Mouse (Mus musculus): Measurements from ENCODE around the gene Cd68.

Cd68 gene

GRCm38 (mm10) chr11:69666665-69667005 lies 682 bp upstream of the Cd68 start:
- DNase-seq (ENCODE audit: low read depth): no peak

GRCm38 (mm10) chr11:69665457-69665960 lies 444 bp downstream of the Cd68 start:
- peak; percentile 29 for DNase-seq (ENCODE audit: low read depth)

DNA sequence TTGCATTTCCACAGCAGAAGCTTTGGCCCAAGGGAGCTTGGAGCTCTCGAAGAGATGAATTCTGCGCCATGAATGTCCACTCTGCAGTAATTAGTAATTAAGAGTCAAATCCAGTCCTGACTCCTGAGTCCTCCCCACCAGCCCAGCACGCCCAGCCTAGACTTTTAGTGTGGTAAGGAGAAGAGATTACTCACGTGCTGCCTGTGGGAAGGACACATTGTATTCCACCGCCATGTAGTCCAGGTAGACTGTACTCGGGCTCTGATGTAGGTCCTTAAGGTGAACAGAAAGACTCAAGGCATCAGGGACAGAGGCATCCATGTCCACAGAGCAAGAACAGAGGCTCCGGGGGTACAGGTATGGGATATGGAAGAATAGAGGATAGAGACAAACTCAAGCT lies 1.1 kb downstream of the Cd68 start:
- DNase-seq (ENCODE audit: low read depth): no peak

GRCm38 (mm10) chr11:69663795-69664194 lies 2.2 kb downstream of the Cd68 start:
- peak; percentile 16 for DNase-seq (ENCODE audit: low read depth)

DNA sequence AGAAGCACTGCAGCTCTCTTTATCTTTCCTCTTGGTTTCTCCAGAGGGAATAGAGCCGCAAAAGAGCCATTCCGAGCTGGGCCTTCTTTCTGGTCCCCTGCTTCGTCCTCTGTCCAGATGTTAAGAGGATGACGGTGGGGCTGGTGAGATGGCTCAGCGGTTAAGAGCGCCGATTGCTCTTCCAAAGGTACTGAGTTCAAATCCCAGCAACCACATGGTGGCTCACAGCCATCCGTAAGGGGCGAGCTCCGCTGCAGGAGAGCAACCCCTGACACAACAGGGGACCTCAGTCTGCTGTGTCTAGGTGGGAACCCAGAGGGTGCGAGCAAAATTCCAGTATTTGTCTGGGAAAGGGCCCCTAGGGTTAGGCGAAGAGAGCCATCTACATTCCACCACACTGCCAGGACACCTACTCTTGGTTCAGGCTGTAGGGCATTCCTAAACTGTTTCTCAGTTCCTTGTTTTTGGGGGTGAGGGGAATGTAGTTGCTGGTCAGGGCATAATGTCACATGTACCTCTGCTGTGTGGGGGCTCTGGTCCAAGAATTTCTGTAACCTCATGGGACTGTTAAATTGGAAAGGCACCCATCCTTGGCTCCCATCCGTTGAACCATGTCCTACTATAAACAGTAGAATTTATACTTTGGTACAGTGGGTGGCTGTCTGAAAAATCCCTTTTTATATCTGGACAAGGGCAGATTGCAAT lies 2.8 kb downstream of the Cd68 start:
- DNase-seq (ENCODE audit: low read depth): peak; percentile 21

- DNase-seq (ENCODE audit: low read depth): peak; percentile 98
Observed at GRCm38 (mm10) chr11:69662213-69662966, 3.6 kb downstream of the Cd68 start, which contains the start of gene Mpdu1. Mpdu1 (minus strand) TSS chr11:69662642.

DNA sequence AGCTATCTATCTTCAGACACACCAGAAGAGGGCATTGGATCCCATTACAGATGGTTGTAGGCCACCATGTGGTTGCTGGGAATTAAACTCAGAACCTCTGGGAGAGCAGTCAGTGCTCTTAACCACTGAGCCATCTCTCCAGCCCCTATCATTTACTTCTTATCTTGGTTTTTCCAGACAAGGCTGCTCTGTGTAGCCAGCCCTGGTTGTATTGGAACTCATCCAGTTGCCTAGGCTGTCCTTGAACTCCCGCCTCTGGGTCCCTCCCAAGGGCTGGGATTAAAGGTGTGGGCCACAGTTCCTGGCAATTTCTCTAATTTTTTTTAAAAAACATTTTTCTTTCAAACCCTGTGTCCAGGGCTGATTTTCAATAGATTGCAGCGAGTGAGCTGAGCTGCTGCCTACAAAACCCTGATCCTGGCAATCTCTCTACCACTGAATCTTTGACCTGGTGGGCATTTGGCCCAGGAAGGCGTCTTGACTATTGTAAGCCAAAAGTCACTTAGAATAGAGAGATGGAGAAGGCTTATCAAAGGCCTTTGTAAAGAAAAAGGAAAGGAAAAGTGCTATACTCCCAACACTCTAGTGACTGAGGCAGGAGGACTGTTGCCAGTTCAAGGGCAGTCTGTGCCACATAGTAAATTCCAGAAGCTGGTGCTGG lies 4.6 kb downstream of the Cd68 start:
- no peak for DNase-seq (ENCODE audit: low read depth)

- no peak for DNase-seq (ENCODE audit: low read depth)
Observed at GRCm38 (mm10) chr11:69657462-69657881, 8.5 kb downstream of the Cd68 start.

GRCm38 (mm10) chr11:69656617-69657461 lies 9.1 kb downstream of the Cd68 start:
- DNase-seq (ENCODE audit: low read depth): peak; percentile 83

- no peak for DNase-seq (ENCODE audit: low read depth)
Observed at GRCm38 (mm10) chr11:69656065-69656455, 9.9 kb downstream of the Cd68 start.

GRCm38 (mm10) chr11:69655264-69656064 lies 10.5 kb downstream of the Cd68 start, which contains the start of gene Sox15:
Sox15 (plus strand) TSS chr11:69655314.
- peak; percentile 51 for DNase-seq (ENCODE audit: low read depth)

GRCm38 (mm10) chr11:69654760-69655159 lies 11.2 kb downstream of the Cd68 start:
- no peak for DNase-seq (ENCODE audit: low read depth)

GRCm38 (mm10) chr11:69653399-69653798 lies 12.6 kb downstream of the Cd68 start:
- DNase-seq (ENCODE audit: low read depth): no peak

- no peak for DNase-seq (ENCODE audit: low read depth)
Observed at GRCm38 (mm10) chr11:69645860-69646259, 20.1 kb downstream of the Cd68 start.

DNA sequence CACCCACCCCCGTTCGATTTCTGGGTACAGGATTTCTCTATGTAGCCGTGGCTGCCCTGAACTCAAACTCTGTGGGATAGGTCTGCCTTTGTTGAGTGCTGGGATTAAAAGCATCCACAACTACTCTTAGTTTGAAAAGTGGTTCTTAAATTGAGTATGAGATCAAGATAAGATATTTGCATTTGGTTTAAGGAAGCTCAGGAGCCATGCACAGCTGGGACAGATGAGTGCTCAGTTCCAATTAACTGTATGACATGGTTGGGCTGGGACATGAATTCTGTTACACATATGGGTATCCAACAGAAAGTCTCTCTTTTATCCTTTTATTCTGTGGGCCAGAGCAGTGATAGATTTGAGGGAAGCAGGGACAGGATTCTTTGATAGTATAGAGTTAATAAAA lies 30.5 kb downstream of the Cd68 start:
- no peak for DNase-seq (ENCODE audit: low read depth)

GRCm38 (mm10) chr11:69633128-69633866 lies 32.7 kb downstream of the Cd68 start:
- peak; percentile 45 for DNase-seq (ENCODE audit: low read depth)

DNA sequence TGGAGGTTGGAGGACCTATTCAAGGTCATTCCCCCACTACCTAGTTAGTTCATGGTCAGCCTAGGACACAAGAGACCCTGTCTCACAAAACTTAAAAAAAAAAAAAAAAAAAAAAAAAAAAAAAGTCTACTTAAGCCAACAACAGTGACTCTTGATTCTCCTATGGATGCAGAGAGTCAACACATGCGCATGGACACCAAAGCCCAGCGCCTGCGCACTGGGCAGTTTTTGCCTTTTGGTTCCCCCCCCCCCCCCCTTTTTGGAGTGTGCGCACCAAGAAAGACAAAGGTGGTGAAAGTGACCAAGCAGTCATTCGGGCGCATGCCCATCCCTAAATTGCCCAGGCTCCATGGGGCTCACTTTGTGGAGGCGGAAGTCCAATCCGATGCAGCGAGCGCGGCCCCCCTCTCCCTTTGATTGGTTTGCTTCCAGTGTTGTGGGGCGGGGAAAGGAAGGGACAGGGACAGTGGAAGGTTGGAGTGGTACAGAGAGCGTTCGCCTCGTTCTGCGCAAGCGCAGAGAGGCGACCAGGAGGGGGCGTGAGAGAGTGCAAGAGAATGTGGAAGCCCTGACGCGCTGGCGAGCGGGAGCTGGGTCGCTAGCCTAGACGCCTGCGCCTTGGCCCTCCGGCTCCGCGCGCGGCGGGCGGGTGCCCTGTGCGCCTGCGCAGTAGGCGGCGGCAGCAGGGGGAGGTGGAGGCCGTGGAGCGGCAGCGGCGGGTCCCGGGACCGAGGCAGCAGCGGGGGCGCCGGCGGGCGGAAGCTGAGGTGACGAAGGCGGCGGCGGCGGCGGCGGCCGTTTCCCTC lies 33.5 kb downstream of the Cd68 start, which contains the start of gene Fxr2:
TSS of gene Fxr2 (plus strand) at position 707 of the 806 bp plus-strand sequence.
- DNase-seq (ENCODE audit: low read depth): peak; percentile 100

- peak; percentile 80 for DNase-seq (ENCODE audit: low read depth)
Observed at GRCm38 (mm10) chr11:69629802-69630201, 36.2 kb downstream of the Cd68 start.

DNA sequence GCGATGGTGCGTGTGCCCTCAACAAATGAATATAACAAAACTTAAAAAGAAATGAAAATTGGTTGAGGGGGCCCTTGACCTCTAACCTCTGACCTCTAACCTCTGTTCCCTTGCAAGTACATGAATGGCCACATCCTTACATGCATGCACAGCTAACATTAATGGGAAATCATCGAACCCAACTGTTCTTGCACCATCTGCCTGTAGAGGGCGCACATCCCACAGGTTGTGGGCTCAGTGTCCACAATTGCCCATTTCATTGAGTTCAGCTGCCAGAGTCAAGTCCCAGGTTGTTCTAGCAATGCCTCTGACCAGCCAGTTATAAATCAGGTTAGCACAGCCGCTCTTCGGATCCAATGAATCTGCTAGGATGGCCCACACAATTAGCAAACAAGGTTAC lies 37.7 kb downstream of the Cd68 start:
- peak; percentile 90 for DNase-seq (ENCODE audit: low read depth)

All from induced T-regulatory cell, adult 2 months (primary cell).